Mouse (Mus musculus) kidney, adult 2 months (tissue): Measurements from ENCODE around the gene Sass6.

ENCODE experiments used
- CTCF ChIP-seq: fragments of 200-500 bp; conservative IDR thresholded peaks from 2 replicates; pipeline ENCODE4 v1.5.1; 2011; ENCODE audit warnings: low read depth, mild to moderate bottlenecking, control low read depth, low read length, moderate library complexity, mixed read lengths; ENCODE audit not compliant: insufficient read depth, insufficient read length
- POLR2A ChIP-seq: fragments of 200-500 bp; IDR thresholded peaks from one replicate; pipeline ENCODE4 v1.6.1; 2011; ENCODE audit warnings: low read depth, low read length, control low read depth

- no peak for TF ChIP-seq CTCF
- TF ChIP-seq POLR2A: no peak
Measured at GRCm38 (mm10) chr3:116615318-116616068, 20.7 kb downstream of the Sass6 start.
